Mouse (Mus musculus) left cerebral cortex, postnatal 36 days (tissue): ENCODE results near the gene Dlg4. TPM values are rescaled to one million over a fixed set of nuclear protein-coding genes. Genes with fewer than 3 reads are reported as not detected.
"Not testable (repeated sequence)": the region's sequence is repeated elsewhere in the genome, so short reads cannot be mapped to it uniquely, and the experiment has no call there.

Experiments used
- DNase-seq, 2 experiments: peaks; one replicate each; pipeline ENCODE4 v3.0.0; 2021 to 2022; ENCODE audit warnings: low spot score in 2 of 2, mixed read lengths in 1 of 2
- intact Hi-C: fragments of 180-260 bp; cut with DNase I; formaldehyde crosslinking; loops from one replicate; pipeline ENCODE4 v1.15.1; 2025
- total RNA-seq, 2 experiments: library from RNA; stranded (reverse); gene quantifications; 2 replicates each; pipeline ENCODE4 v1.2.3; 2021

Dlg4 gene
- total RNA-seq, 2 experiments from 2014 or later, result 867 to 894 TPM

GRCm38 (mm10) chr11:70016177-70016576, 565 bp upstream of the Dlg4 start:
- intact Hi-C loops, DNase-seq: not testable (repeated sequence)

- no peak for DNase-seq
- intact Hi-C loops, result no loop called here
These were observed 541 bp downstream of the Dlg4 start for GRCm38 (mm10) chr11:70017199-70017767.

GRCm38 (mm10) chr11:70018131-70018990, 1.6 kb downstream of the Dlg4 start:
- peak; percentile 65 for DNase-seq
- intact Hi-C loops, result no loop called here

- intact Hi-C loops, result no loop called here
- no peak for DNase-seq
These were observed 2.8 kb downstream of the Dlg4 start for GRCm38 (mm10) chr11:70019495-70020021.

- intact Hi-C loops, result no loop called here
- DNase-seq, result no peak
These were observed 3.4 kb downstream of the Dlg4 start for GRCm38 (mm10) chr11:70020022-70020631.

GRCm38 (mm10) chr11:70020731-70021263, 4.1 kb downstream of the Dlg4 start:
- DNase-seq, result peak; percentile 70 to 72
- intact Hi-C loops, result no loop called here

GRCm38 (mm10) chr11:70021264-70022132, 4.8 kb downstream of the Dlg4 start:
- peak; percentile 94 to 96 for DNase-seq
- intact Hi-C loops, result no loop called here

GRCm38 (mm10) chr11:70023481-70024150, 6.9 kb downstream of the Dlg4 start:
- intact Hi-C loops, result no loop called here
- no peak for DNase-seq

GRCm38 (mm10) chr11:70024151-70024514, 7.4 kb downstream of the Dlg4 start:
- intact Hi-C loops, result no loop called here
- DNase-seq, result no peak

- DNase-seq, result no peak
- intact Hi-C loops, result no loop called here
These were observed 9.9 kb downstream of the Dlg4 start for GRCm38 (mm10) chr11:70026689-70027088.

GRCm38 (mm10) chr11:70027397-70027796, 10.7 kb downstream of the Dlg4 start:
- peak in 1 of 2 experiments; percentile 44 for DNase-seq
- intact Hi-C loops, result no loop called here

- no peak for DNase-seq
- intact Hi-C loops, result no loop called here
These were observed 11.8 kb downstream of the Dlg4 start for GRCm38 (mm10) chr11:70028401-70029129.

- intact Hi-C loops, result no loop called here
- peak; percentile 81 to 84 for DNase-seq
These were observed 12.5 kb downstream of the Dlg4 start for GRCm38 (mm10) chr11:70029130-70029801.

GRCm38 (mm10) chr11:70029829-70030550, 13.2 kb downstream of the Dlg4 start:
- intact Hi-C loops, result no loop called here
- DNase-seq, result no peak

GRCm38 (mm10) chr11:70030651-70031320, 14.0 kb downstream of the Dlg4 start:
- intact Hi-C loops, result no loop called here
- no peak for DNase-seq

GRCm38 (mm10) chr11:70031321-70031670, 14.6 kb downstream of the Dlg4 start:
- DNase-seq, result no peak
- intact Hi-C loops, result no loop called here

GRCm38 (mm10) chr11:70038174-70038573, 21.4 kb downstream of the Dlg4 start:
- no peak for DNase-seq
- intact Hi-C loops, result no loop called here
